Mouse (Mus musculus) monocyte, adult 2 months (primary cell): ENCODE data around the gene Cpeb4.
"Not testable (repeated sequence)": the region's sequence is repeated elsewhere in the genome, so short reads cannot be mapped to it uniquely, and the experiment has no call there.

ENCODE experiments used
- DNase-seq, 2 experiments: peaks; one replicate each; pipeline ENCODE4 v3.0.0; 2022; ENCODE audit warnings: low spot score in 2 of 2, low read depth in 1 of 2

The Cpeb4 gene

GRCm38 (mm10) chr11:31871911-31872310 is at the start of gene Cpeb4:
Gene Cpeb4, plus strand, starts transcription at chr11:31872211.
- no peak for DNase-seq

DNA sequence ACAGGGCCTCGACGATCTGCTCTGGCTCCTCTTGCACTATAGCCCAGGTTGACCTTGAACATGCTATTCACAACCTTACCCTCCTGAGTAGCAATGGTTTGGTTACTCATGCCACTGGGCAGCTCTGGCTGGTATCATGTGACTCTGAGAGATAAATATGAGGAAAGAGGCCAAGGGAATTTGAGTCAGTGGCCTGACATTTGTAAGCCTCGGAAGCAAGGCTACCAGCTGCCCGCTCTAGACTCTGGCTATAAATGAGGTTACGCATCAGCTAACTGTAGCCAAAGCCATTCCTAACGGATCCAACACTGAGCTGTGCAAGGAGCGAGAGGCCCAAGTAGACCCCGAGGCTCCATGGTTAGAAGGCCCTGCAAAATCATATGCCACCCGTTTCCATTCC is 49.5 kb upstream of the Cpeb4 start:
- no peak for DNase-seq

DNA sequence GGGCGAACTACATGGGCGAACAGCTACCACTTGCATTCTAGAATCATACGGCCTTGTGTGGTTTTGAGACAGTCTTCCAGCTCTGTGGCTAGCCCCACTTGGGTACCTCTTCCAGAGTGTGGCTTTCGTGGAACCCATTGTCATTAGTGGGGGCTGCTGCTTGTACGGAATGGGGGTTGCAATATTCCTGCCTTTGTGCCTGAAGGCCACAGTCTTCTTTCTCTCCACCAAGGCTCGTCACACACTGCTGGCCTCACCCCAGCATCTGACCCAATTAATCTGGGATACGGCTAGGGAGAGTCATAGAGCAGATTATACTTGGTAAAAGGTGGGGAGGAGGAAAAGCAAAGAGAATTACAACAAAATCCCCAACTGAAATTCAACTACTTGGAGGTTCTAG is 48.5 kb upstream of the Cpeb4 start:
- DNase-seq: no peak

DNA sequence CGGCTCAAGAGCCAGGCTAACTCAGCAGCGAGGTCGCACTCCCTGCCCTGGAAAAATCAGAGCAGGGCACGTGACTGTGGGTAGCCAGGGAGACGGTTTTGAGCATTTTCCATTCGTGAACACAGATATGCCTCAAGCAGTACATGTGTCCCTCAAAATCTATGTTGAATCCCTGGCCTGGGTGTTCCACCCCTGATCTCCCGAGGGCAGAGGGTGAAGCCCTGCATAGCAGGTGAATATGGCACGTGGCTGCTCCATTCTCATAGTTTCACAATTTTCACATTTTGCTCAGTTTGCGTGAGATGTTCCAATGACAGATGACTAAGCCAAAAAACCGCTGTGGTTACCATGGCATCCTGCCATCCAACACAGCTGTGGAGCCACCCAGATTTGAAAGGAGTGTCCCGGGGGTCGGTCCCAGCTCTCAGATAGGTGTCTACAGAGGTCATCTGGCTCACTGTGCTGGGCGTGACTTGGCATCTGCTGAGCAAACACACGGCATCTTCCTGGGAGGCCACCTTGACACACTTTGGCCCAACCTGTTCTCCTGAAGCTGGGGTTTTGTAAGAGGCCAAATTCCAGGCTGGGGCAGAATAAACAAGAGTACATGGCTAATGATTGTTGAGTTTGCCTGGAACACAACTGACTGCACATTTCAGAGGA is 47.4 kb upstream of the Cpeb4 start:
- no peak for DNase-seq

DNA sequence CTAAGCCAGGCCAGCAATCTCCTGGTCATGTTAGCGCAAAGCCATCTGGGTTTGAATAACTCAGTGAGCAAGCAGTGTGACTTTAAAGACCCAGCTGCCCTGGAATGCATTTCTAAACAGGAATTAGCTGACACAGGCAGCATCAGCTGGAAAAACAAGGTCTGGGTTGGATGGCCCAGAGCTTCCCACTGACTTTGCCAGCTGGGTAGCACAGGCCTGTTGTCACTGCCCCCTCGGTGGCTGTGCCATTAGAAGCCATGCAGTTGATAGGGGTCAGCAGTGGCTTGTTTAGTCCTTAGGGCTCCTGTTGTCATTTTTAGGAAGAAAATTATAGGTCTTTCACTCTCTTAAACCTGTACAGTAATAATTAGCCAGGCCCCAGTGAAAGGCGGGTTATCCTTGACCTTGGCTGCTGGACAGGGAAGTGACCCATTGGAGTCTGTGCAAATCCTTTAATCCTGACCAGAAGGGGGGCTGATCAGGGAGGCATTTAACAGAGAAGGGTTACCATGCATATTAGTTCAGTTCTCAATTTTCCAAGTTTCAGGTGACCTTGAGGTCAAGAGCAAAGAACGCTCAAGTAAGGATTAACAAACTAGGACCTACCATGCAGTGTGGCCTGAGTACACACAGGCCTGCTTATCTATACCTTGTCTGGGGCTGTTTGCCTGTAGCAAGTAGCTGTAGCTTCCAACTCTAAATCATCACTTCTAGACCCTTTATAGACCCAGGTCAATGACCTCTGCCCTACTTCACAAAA is 43.8 kb upstream of the Cpeb4 start:
- no peak for DNase-seq

DNA sequence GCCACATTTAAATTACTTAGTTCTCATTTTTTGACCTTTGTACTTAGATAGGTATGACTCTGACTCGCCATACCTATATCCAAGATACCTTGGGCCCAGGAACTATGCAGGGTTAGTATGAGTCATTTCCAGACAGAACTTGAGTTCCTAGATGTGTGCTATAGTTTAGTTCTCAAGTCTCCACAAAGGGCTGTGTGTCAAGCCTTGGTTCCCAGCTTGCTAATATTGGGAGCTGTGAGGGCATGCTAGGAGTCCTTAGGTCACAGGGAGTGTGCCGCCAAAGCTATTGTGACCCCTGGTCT is 43.3 kb upstream of the Cpeb4 start:
- DNase-seq: no peak

- DNase-seq: no peak
These were observed 41.5 kb upstream of the Cpeb4 start for GRCm38 (mm10) chr11:31830213-31831151.

GRCm38 (mm10) chr11:31831451-31831850 is 40.6 kb upstream of the Cpeb4 start:
- DNase-seq: no peak

DNA sequence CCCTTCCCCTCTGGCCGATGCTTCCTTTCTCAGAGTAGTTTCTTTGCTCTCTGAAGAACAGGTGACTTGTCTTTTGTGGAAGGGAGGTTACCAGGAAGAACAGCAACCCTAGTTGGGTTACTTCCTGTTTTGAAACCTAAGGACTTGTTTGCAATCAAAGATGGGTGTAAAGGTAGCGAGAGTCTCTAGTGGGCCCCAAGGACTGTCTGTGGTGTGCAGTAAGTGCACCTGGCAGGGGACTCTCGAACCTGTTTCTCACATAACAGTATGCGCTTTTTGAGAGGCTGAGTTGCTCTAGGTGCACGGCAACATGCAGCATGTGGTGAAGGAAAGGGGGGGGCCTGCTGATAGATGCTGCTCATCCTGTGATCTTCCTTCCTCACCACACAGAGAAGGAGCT is 40.0 kb upstream of the Cpeb4 start:
- no peak for DNase-seq

- DNase-seq: no peak
These were observed 39.5 kb upstream of the Cpeb4 start for GRCm38 (mm10) chr11:31832439-31832980.

GRCm38 (mm10) chr11:31833506-31833905 is 38.5 kb upstream of the Cpeb4 start:
- no peak for DNase-seq

DNA sequence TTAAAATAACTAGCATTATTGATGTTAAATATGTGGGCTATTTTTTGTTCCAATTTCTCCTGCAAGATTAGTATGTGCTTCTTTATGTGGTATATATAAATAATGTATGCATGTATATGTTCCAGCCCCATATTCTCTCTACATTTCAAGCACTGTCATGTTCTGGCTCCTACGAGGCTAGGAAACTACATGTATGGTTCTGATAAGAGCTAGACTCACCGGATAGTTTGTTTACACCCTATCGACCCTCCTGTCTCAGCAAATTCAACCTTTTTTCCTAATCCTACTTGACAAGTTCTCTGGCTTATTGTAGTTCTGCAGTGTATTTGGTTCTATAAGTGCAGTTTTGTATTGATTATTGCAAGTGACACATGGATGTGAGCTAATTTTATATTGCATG is 36.7 kb upstream of the Cpeb4 start:
- no peak for DNase-seq

DNA sequence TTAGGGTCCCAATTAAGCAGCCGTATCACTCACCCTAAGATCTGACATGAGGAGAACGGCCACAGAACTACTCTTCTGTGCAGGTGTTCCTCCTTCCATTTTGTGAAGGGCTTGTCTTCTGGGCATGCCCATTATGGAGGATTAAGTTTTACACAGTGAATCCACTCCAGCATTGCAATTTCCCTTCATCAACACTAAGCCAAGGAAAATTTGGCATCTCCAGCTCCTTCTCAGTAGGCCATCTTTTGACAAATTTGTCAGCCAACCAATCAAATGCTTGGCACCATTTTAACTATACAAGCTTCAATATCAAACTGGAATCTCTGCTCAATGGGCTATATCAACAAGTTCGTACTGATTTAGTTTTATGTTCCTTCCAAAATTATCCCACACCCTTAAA is 34.8 kb upstream of the Cpeb4 start:
- DNase-seq: no peak

DNA sequence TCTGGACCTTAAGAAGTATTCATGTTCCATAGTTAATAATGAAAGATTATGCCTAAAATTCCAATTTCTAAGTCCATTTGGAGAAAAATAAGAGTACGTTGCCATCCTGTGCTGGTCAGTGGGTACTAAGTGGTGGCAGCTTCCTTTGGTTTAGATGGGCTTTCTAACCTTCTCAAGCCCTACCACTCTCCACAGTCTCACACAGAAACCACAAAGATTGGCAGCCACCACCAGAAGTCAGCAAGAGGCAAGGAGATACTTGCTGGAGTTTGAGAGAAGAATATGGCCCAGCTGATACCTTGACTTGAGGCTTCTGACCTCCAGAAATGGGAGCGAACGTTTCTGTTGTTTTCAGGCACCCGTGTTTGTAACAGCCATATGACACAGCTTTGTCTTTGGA is 34.3 kb upstream of the Cpeb4 start:
- no peak for DNase-seq

DNA sequence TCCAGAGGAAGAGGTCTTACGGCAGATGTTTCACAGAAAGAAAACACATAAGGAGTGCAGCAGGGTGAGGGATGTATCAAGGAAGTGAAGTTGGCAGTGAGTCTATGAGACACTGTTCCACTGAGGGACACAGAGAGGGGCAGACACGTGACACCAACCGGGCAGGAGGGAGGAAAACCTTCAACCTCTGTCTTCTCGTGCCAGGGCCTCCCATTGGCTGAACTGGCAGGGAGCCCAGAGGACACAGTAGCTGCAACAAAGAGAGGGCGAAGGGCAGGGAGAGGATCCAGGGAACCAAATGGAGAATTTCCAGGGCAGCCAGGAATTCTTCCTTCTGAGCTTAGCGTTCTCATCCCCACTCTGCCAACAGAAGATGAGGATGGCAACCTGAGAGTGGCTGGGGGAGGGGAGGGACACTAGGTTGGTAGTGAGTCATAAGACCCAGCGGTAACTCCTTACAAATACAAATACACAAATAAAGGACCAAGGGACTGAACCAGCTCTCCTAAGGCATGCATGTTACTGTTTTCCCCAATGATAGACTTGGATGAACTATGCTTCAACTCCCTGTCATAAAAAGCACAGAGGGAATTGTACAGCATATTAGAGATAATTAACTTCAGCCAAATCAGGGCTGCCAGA is 33.4 kb upstream of the Cpeb4 start:
- no peak for DNase-seq

GRCm38 (mm10) chr11:31839084-31839460 is 32.9 kb upstream of the Cpeb4 start:
- no peak for DNase-seq

GRCm38 (mm10) chr11:31842171-31842959 is 29.6 kb upstream of the Cpeb4 start:
- no peak for DNase-seq

DNA sequence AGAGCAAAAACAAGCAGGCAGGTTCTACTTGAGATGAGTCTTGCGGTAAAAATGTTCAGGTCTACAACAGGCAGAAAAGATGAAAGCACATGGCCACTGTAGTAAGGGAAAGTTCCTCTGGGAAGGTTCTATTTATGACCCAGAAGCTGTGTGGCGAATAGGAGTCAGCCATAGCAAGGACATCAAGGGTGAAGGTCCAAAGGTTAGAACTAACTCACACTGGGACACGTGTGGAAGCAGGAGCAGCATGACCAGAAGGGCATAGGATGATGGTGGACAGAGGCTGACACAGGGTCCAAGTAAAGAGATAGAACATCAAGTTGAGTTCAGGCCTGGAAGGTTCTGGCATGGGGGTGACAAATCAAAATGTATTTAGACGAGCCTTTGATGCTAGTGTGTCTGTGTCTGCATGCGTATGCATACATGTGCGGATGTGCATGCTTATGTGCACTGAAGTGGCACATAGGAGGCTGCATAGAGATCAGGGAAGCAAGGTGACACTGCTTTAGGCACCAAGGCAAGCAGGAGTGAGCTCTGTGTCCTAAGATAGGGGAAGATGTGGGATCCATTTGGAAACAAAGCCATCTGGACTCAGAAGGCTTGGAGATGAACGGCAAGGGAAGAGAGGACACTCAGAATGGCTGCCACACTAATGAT is 28.7 kb upstream of the Cpeb4 start:
- DNase-seq: no peak

GRCm38 (mm10) chr11:31843834-31844188 is 28.2 kb upstream of the Cpeb4 start:
- no peak for DNase-seq

DNA sequence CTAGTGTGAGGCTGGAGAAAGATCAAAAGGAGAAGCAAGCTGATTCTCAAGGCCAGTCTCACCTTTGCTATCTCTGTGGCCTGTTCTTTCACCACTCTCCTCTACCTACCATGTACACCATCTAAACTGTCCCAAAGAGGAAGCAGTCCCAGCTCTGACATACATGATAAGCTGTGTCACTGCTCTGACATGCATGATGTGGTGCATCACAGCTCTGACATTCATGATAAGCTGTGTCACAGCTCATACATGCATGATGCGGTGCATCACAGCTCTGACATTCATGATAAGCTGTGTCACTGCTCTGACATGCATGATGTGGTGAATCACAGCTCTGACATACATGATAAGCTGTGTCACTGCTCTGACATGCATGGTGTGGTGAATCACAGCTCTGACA is 26.9 kb upstream of the Cpeb4 start:
- not testable (repeated sequence) for DNase-seq
